Mouse (Mus musculus) 3134 (cell line): ENCODE results near the gene Dcun1d3.

ENCODE experiments used
- DNase-seq: peaks from one replicate; pipeline ENCODE4 v3.0.0-alpha.2; 2011; ENCODE audit warnings: low spot score; ENCODE audit not compliant: insufficient read length; ENCODE audit errors: extremely low read depth

The Dcun1d3 gene

GRCm38 (mm10) chr7:119895639-119896512 is at the start of gene Dcun1d3, which contains the start of gene Lyrm1:
Gene Dcun1d3 (minus strand): TSS chr7:119896298.
Gene Lyrm1 (plus strand): TSS chr7:119895861.
- DNase-seq, result peak; percentile 95

- DNase-seq, result peak; percentile 20
Measured at GRCm38 (mm10) chr7:119941569-119941968, 45.5 kb upstream of the Dcun1d3 start.

- DNase-seq, result no peak
Measured at GRCm38 (mm10) chr7:119937036-119937435, 40.9 kb upstream of the Dcun1d3 start.

- no peak for DNase-seq
Measured at GRCm38 (mm10) chr7:119936321-119936720, 40.2 kb upstream of the Dcun1d3 start.

GRCm38 (mm10) chr7:119928783-119929440 is 32.8 kb upstream of the Dcun1d3 start:
- no peak for DNase-seq

- no peak for DNase-seq
Measured at GRCm38 (mm10) chr7:119921054-119921453, 25.0 kb upstream of the Dcun1d3 start.

- DNase-seq, result peak; percentile 30
Measured at GRCm38 (mm10) chr7:119920457-119920856, 24.4 kb upstream of the Dcun1d3 start.

GRCm38 (mm10) chr7:119911727-119912126 is 15.6 kb upstream of the Dcun1d3 start:
- no peak for DNase-seq

GRCm38 (mm10) chr7:119906523-119907215 is 10.6 kb upstream of the Dcun1d3 start:
- DNase-seq, result no peak

GRCm38 (mm10) chr7:119899386-119900057 is 3.4 kb upstream of the Dcun1d3 start:
- no peak for DNase-seq

GRCm38 (mm10) chr7:119898247-119898856 is 2.3 kb upstream of the Dcun1d3 start:
- DNase-seq, result no peak

- no peak for DNase-seq
Measured at GRCm38 (mm10) chr7:119897521-119898109, 1.5 kb upstream of the Dcun1d3 start.

GRCm38 (mm10) chr7:119894818-119895544 is 1.1 kb downstream of the Dcun1d3 start:
- DNase-seq, result no peak

- no peak for DNase-seq
Measured at GRCm38 (mm10) chr7:119892742-119893141, 3.4 kb downstream of the Dcun1d3 start.

- DNase-seq, result no peak
Measured at GRCm38 (mm10) chr7:119892198-119892597, 3.9 kb downstream of the Dcun1d3 start.

GRCm38 (mm10) chr7:119887887-119888286 is 8.2 kb downstream of the Dcun1d3 start:
- DNase-seq, result peak; percentile 45

GRCm38 (mm10) chr7:119881229-119881628 is 14.9 kb downstream of the Dcun1d3 start:
- no peak for DNase-seq

GRCm38 (mm10) chr7:119880345-119880744 is 15.8 kb downstream of the Dcun1d3 start:
- no peak for DNase-seq

GRCm38 (mm10) chr7:119879171-119879570 is 16.9 kb downstream of the Dcun1d3 start:
- no peak for DNase-seq
